Mouse (Mus musculus) limb, embryonic 13.5 days (tissue): ENCODE data around the gene Taf3. TPM values are rescaled to one million over a fixed set of nuclear protein-coding genes. Genes with fewer than 3 reads are reported as not detected.

Source experiments
- ATAC-seq: fragments of 200-750 bp; cut with Nextera tagmentation; 2 replicates; pipeline ENCODE4 v1.8.0; 2017; ENCODE audit warnings: low read depth, moderate number of reproducible peaks, moderate TSS enrichment; ENCODE audit not compliant: low FRiP score
- H3K27ac ChIP-seq: fragments of 300-500 bp; sonication (generic); 2 replicates; pipeline ENCODE4 v1.5.1; 2015; ENCODE audit warnings: inconsistent platforms, mild to moderate bottlenecking, moderate library complexity
- H3K27me3 ChIP-seq: fragments of 300-500 bp; sonication (generic); 2 replicates; pipeline ENCODE4 v1.6.1; 2015; ENCODE audit warnings: mild to moderate bottlenecking, inconsistent platforms
- H3K36me3 ChIP-seq: fragments of 300-500 bp; sonication (generic); 2 replicates; pipeline ENCODE4 v1.6.1; 2015; ENCODE audit warnings: inconsistent platforms, mild to moderate bottlenecking, moderate library complexity
- H3K4me1 ChIP-seq: fragments of 300-500 bp; sonication (generic); 2 replicates; pipeline ENCODE4 v1.6.1; 2015; ENCODE audit warnings: inconsistent platforms
- H3K4me2 ChIP-seq: fragments of 300-500 bp; sonication (generic); replicated peaks from 2 replicates; pipeline ENCODE4 v1.6.1; 2015; ENCODE audit warnings: inconsistent platforms, mild to moderate bottlenecking, moderate library complexity
- H3K4me3 ChIP-seq: fragments of 300-500 bp; sonication (generic); 2 replicates; pipeline ENCODE4 v1.5.1; 2015; ENCODE audit warnings: moderate library complexity, mild to moderate bottlenecking, inconsistent platforms
- H3K9ac ChIP-seq: fragments of 300-500 bp; sonication (generic); 2 replicates; pipeline ENCODE4 v1.6.1; 2015; ENCODE audit warnings: mild to moderate bottlenecking, inconsistent platforms
- H3K9me3 ChIP-seq: fragments of 300-500 bp; sonication (generic); 2 replicates; pipeline ENCODE4 v1.6.1; 2016; ENCODE audit warnings: inconsistent platforms
- WGBS: fragments of 180-500 bp; shearing (Covaris S2); methylation state at CpG from one replicate; pipeline ENCODE4 v1.1.7; 2015; 5-methylcytosine and 5-hydroxymethylcytosine counted together
- polyA plus RNA-seq: library from polyadenylated mRNA; unstranded; fragments of >200 nt; fragmentation: Nextera tagmentation; extraction: Ambion mirVana; gene quantifications from 2 replicates; pipeline ENCODE4 v1.2.1, GENCODE M21; 2015

The Taf3 gene
- polyA plus RNA-seq, 1 experiment from 2014 or later: 15.2 TPM

GRCm38 (mm10) chr2:9970579-9970978, 77.8 kb downstream of the Taf3 start:
- Histone ChIP-seq H3K4me2 (no peak overlapping the region), H3K4me3 (no peak overlapping the region), H3K27me3 (no peaks in the 10 kb centered on the region), H3K4me1 (0 out of 2 replicates have a peak, but pooled peaks cover 3% of the 10 kb centered on the region), H3K36me3 (no peaks in the 10 kb centered on the region), H3K9me3 (no peaks in the 10 kb centered on the region), H3K27ac (no peak overlapping the region), H3K9ac (no peak overlapping the region)
- no peak for ATAC-seq
- WGBS: 82% methylated on average over 3 of the region's 3 CpGs

GRCm38 (mm10) chr2:9970178-9970577, 78.2 kb downstream of the Taf3 start:
- Histone ChIP-seq H3K4me2 (no peak overlapping the region), H3K36me3 (no peaks in the 10 kb centered on the region), H3K27me3 (no peaks in the 10 kb centered on the region), H3K4me1 (0 out of 2 replicates have a peak, but pooled peaks cover 3% of the 10 kb centered on the region), H3K9me3 (no peaks in the 10 kb centered on the region), H3K27ac (no peak overlapping the region), H3K4me3 (no peak overlapping the region), H3K9ac (no peak overlapping the region)
- WGBS: 58% methylated on average over 4 of the region's 4 CpGs
- ATAC-seq: no peak

GRCm38 (mm10) chr2:9969734-9970133, 78.7 kb downstream of the Taf3 start:
- H3K4me3 ChIP-seq: no peak overlapping the region
- no peaks in the 10 kb centered on the region for H3K27me3 ChIP-seq
- WGBS: 64% methylated on average over 5 of the region's 5 CpGs
- ATAC-seq: no peak
- H3K9me3 ChIP-seq: no peaks in the 10 kb centered on the region
- no peaks in the 10 kb centered on the region for H3K36me3 ChIP-seq
- H3K4me2 ChIP-seq: no peak overlapping the region
- H3K4me1 ChIP-seq: 0 out of 2 replicates have a peak, but pooled peaks cover 3% of the 10 kb centered on the region
- no peak overlapping the region for H3K27ac ChIP-seq
- no peak overlapping the region for H3K9ac ChIP-seq

- H3K4me1 ChIP-seq: peaks cover 8% of the 10 kb centered on the region
- 53% methylated on average over 1 of the region's 1 CpGs for WGBS
- no peak overlapping the region for H3K4me3 ChIP-seq
- H3K27me3 ChIP-seq: no peaks in the 10 kb centered on the region
- ATAC-seq: no peak
- H3K27ac ChIP-seq: no peak overlapping the region
- no peak overlapping the region for H3K9ac ChIP-seq
- no peaks in the 10 kb centered on the region for H3K36me3 ChIP-seq
- no peaks in the 10 kb centered on the region for H3K9me3 ChIP-seq
- H3K4me2 ChIP-seq: no peak overlapping the region
Measured at GRCm38 (mm10) chr2:9966634-9967033, 81.8 kb downstream of the Taf3 start.

GRCm38 (mm10) chr2:9965608-9966007, 82.8 kb downstream of the Taf3 start:
- H3K4me2 ChIP-seq: no peak overlapping the region
- no peak overlapping the region for H3K4me3 ChIP-seq
- no peak for ATAC-seq
- peaks cover 14% of the 10 kb centered on the region for H3K4me1 ChIP-seq
- H3K27me3 ChIP-seq: no peaks in the 10 kb centered on the region
- H3K9me3 ChIP-seq: no peaks in the 10 kb centered on the region
- H3K9ac ChIP-seq: no peak overlapping the region
- no peaks in the 10 kb centered on the region for H3K36me3 ChIP-seq
- no peak overlapping the region for H3K27ac ChIP-seq
- 85% methylated on average over 1 of the region's 1 CpGs for WGBS

- H3K36me3 ChIP-seq: no peaks in the 10 kb centered on the region
Measured at GRCm38 (mm10) chr2:9962871-9963270, 85.5 kb downstream of the Taf3 start.

GRCm38 (mm10) chr2:9961708-9962107, 86.7 kb downstream of the Taf3 start:
- no peaks in the 10 kb centered on the region for H3K36me3 ChIP-seq
- H3K4me3 ChIP-seq: no peak overlapping the region
- H3K4me1 ChIP-seq: peaks cover 15% of the 10 kb centered on the region
- WGBS: 28% methylated on average over 3 of the region's 3 CpGs
- no peaks in the 10 kb centered on the region for H3K9me3 ChIP-seq
- H3K27ac ChIP-seq: no peak overlapping the region
- no peak for ATAC-seq
- H3K27me3 ChIP-seq: no peaks in the 10 kb centered on the region
- 0 out of 2 replicates have a peak overlapping the region, but pooled peaks have one; percentile 31 for H3K9ac ChIP-seq
- no peak overlapping the region for H3K4me2 ChIP-seq

More at GRCm38 (mm10) chr2:9962871-9963270, 85.5 kb downstream of the Taf3 start:
- Histone ChIP-seq H3K4me2 (no peak overlapping the region), H3K4me1 (peaks cover 11% of the 10 kb centered on the region), H3K4me3 (no peak overlapping the region), H3K9me3 (no peaks in the 10 kb centered on the region), H3K27ac (no peak overlapping the region), H3K27me3 (no peaks in the 10 kb centered on the region), H3K9ac (no peak overlapping the region)
- ATAC-seq: no peak

GRCm38 (mm10) chr2:9958011-9958410, 90.4 kb downstream of the Taf3 start:
- peaks cover 30% of the 10 kb centered on the region for H3K4me1 ChIP-seq
- no peak for ATAC-seq
- H3K4me2 ChIP-seq: no peak overlapping the region
- H3K4me3 ChIP-seq: no peak overlapping the region
- H3K36me3 ChIP-seq: no peaks in the 10 kb centered on the region
- H3K27ac ChIP-seq: no peak overlapping the region
- H3K9me3 ChIP-seq: no peaks in the 10 kb centered on the region
- no peaks in the 10 kb centered on the region for H3K27me3 ChIP-seq
- H3K9ac ChIP-seq: no peak overlapping the region
- WGBS: 87% methylated on average over 6 of the region's 6 CpGs

GRCm38 (mm10) chr2:9956546-9956945, 91.8 kb downstream of the Taf3 start:
- ATAC-seq: no peak
- Histone ChIP-seq H3K36me3 (peaks cover 13% of the 10 kb centered on the region), H3K4me1 (peaks cover 24% of the 10 kb centered on the region), H3K9me3 (no peaks in the 10 kb centered on the region), H3K27ac (no peak overlapping the region), H3K27me3 (no peaks in the 10 kb centered on the region), H3K4me2 (peak overlapping the region; percentile 21; the same call in 1 of the 2 replicates), H3K4me3 (no peak overlapping the region), H3K9ac (no peak overlapping the region)
- WGBS: 19% methylated on average over 2 of the region's 2 CpGs

GRCm38 (mm10) chr2:9955576-9956535, 92.5 kb downstream of the Taf3 start:
- ATAC-seq: peak; percentile 66; the same call in 1 of the 2 replicates
- Histone ChIP-seq H3K9ac (no peak overlapping the region), H3K36me3 (peaks cover 16% of the 10 kb centered on the region), H3K4me1 (peaks cover 19% of the 10 kb centered on the region), H3K4me2 (peak overlapping the region; percentile 21), H3K27me3 (no peaks in the 10 kb centered on the region), H3K4me3 (no peak overlapping the region), H3K9me3 (no peaks in the 10 kb centered on the region), H3K27ac (peak overlapping the region; percentile 39; the same call in 1 of the 2 replicates)
- WGBS: 40% methylated on average over 9 of the region's 9 CpGs

- no peak for ATAC-seq
- Histone ChIP-seq H3K9me3 (no peaks in the 10 kb centered on the region), H3K27me3 (no peaks in the 10 kb centered on the region), H3K9ac (no peak overlapping the region), H3K36me3 (peaks cover 10% of the 10 kb centered on the region), H3K4me3 (no peak overlapping the region), H3K4me2 (no peak overlapping the region), H3K4me1 (no peaks in the 10 kb centered on the region; the same call in 1 of the 2 replicates), H3K27ac (no peak overlapping the region)
- WGBS: 81% methylated on average over 3 of the region's 3 CpGs
Measured at GRCm38 (mm10) chr2:9946739-9947138, 101.7 kb downstream of the Taf3 start.

- no peak overlapping the region for H3K4me2 ChIP-seq
- 0 out of 2 replicates have a peak, but pooled peaks cover 5% of the 10 kb centered on the region for H3K36me3 ChIP-seq
- H3K27me3 ChIP-seq: no peaks in the 10 kb centered on the region
- H3K9ac ChIP-seq: no peak overlapping the region
- H3K4me1 ChIP-seq: no peaks in the 10 kb centered on the region; the same call in 1 of the 2 replicates
- H3K4me3 ChIP-seq: no peak overlapping the region
- WGBS: 74% methylated on average over 4 of the region's 4 CpGs
- no peaks in the 10 kb centered on the region for H3K9me3 ChIP-seq
- no peak for ATAC-seq
- H3K27ac ChIP-seq: no peak overlapping the region
Measured at GRCm38 (mm10) chr2:9945611-9946010, 102.8 kb downstream of the Taf3 start.
